Mouse (Mus musculus) left cerebral cortex, adult 2 months (tissue): ENCODE measurements around the gene 2510002D24Rik. TPM values are rescaled to one million over a fixed set of nuclear protein-coding genes. Genes with fewer than 3 reads are reported as not detected.
"Not testable (repeated sequence)": the region's sequence is repeated elsewhere in the genome, so short reads cannot be mapped to it uniquely, and the experiment has no call there.

Experiments
- DNase-seq, 2 experiments: peaks; one replicate each; pipeline ENCODE4 v3.0.0; 2021 to 2022; ENCODE audit warnings: low spot score in 2 of 2, mixed read lengths in 1 of 2; ENCODE audit errors: extremely low spot score in 1 of 2
- H3K27ac ChIP-seq: fragments of 200-600 bp; 2 replicates; pipeline ENCODE4 v1.8.1; 2022
- H3K4me3 ChIP-seq: fragments of 200-600 bp; 2 replicates; pipeline ENCODE4 v1.8.1; 2022
- CTCF ChIP-seq: fragments of 200-600 bp; IDR thresholded peaks from 2 replicates; pipeline ENCODE4 v1.8.1; 2022; ENCODE audit warnings: antibody characterized with exemption, mild to moderate bottlenecking, moderate library complexity
- intact Hi-C: fragments of 180-260 bp; cut with DNase I; formaldehyde crosslinking; loops from one replicate; pipeline ENCODE4 v1.15.1; 2025
- total RNA-seq, 2 experiments: library from RNA; stranded (reverse); gene quantifications; 2 replicates each; pipeline ENCODE4 v1.2.3; 2021

2510002D24Rik gene
- total RNA-seq, 2 experiments from 2014 or later = 24.7 to 28.3 TPM

GRCm38 (mm10) chr16:18860186-18860585 is 23.8 kb downstream of the 2510002D24Rik start:
- no peak for DNase-seq
- intact Hi-C loops = no loop called here
- Histone ChIP-seq H3K4me3 (no peak overlapping the region), H3K27ac (no peak overlapping the region)
- TF ChIP-seq CTCF = no peak

- DNase-seq, H3K4me3 ChIP-seq, intact Hi-C loops: not testable (repeated sequence)
Observed at GRCm38 (mm10) chr16:18870495-18870894, 34.1 kb downstream of the 2510002D24Rik start.

GRCm38 (mm10) chr16:18876091-18876441 is 39.7 kb downstream of the 2510002D24Rik start:
- Histone ChIP-seq H3K27ac (peak overlapping the region; percentile 96), H3K4me3 (peak overlapping the region; percentile 68)
- TF ChIP-seq CTCF = no peak
- no peak for DNase-seq
- intact Hi-C loops = no loop called here

More at GRCm38 (mm10) chr16:18870495-18870894, 34.1 kb downstream of the 2510002D24Rik start:
- H3K27ac ChIP-seq = not testable (repeated sequence)

GRCm38 (mm10) chr16:18876442-18877308 is 40.3 kb downstream of the 2510002D24Rik start, which contains the start of the genes Mrpl40 and Hira:
Mrpl40 (minus strand) TSS chr16:18876862.
Hira (plus strand) TSS chr16:18877037.
- intact Hi-C loops = no loop called here
- Histone ChIP-seq H3K27ac (peak within 1 kb of the TSS; percentile 96), H3K4me3 (peak within 1 kb of the TSS; percentile 68)
- peak; percentile 94 to 95 for DNase-seq
- TF ChIP-seq CTCF = no peak; the same call in none of the 2 replicates

GRCm38 (mm10) chr16:18877386-18878090 is 41.2 kb downstream of the 2510002D24Rik start:
- DNase-seq = peak; percentile 49 to 50
- peak overlapping the region; percentile 68 for H3K4me3 ChIP-seq
- intact Hi-C loops = no loop called here
- peak overlapping the region; percentile 86 for H3K27ac ChIP-seq
- TF ChIP-seq CTCF = peak; percentile 35

GRCm38 (mm10) chr16:18878091-18878720 is 41.8 kb downstream of the 2510002D24Rik start:
- intact Hi-C loops = no loop called here
- peak overlapping the region; percentile 86 for H3K27ac ChIP-seq
- peak overlapping the region; percentile 68 for H3K4me3 ChIP-seq
- no peak; the same call in 1 of the 2 replicates for TF ChIP-seq CTCF
- no peak for DNase-seq

GRCm38 (mm10) chr16:18884044-18884443 is 47.7 kb downstream of the 2510002D24Rik start:
- Histone ChIP-seq H3K4me3 (no peak overlapping the region), H3K27ac (no peak overlapping the region)
- no peak for DNase-seq
- no peak for TF ChIP-seq CTCF
- intact Hi-C loops = no loop called here

Other genes starting within 250 kb of the 2510002D24Rik start
- gene Tbx1, start 245.9 kb upstream of the 2510002D24Rik start, total RNA-seq = 1 to 10 TPM; 1.1 to 2.0 TPM
- 1 to 10 TPM; 1.1 to 1.8 TPM for gene Gp1bb, start 214.2 kb upstream of the 2510002D24Rik start, total RNA-seq
- gene Gm49601, start 210.2 kb upstream of the 2510002D24Rik start, total RNA-seq = 100 to 1,000 TPM; 260 to 297 TPM
- gene Sept5, start 206.6 kb upstream of the 2510002D24Rik start, total RNA-seq = 100 to 1,000 TPM; 801 to 836 TPM
- 10 to 100 TPM; 36.2 to 48.3 TPM for gene Cldn5, start 59.7 kb upstream of the 2510002D24Rik start, total RNA-seq
- gene Ufd1, start 24.8 kb upstream of the 2510002D24Rik start, total RNA-seq = 10 to 100 TPM; 85.5 to 94.7 TPM
- 1 to 10 TPM; 1.4 to 2.6 TPM for gene Cdc45, start 24.6 kb upstream of the 2510002D24Rik start, total RNA-seq
- gene Gm28539, start within 50 bp of the 2510002D24Rik start, total RNA-seq = 10 to 100 TPM; 11.4 to 18.9 TPM
- gene Mrpl40, start 40.3 kb downstream of the 2510002D24Rik start, total RNA-seq = 10 to 100 TPM; 34.0 to 34.4 TPM
- 10 to 100 TPM; 82.1 to 93.6 TPM for gene Hira, start 40.5 kb downstream of the 2510002D24Rik start, total RNA-seq